Mouse (Mus musculus): ENCODE measurements around the gene Il9r. TPM values are rescaled to one million over a fixed set of nuclear protein-coding genes. Genes with fewer than 3 reads are reported as not detected.

Il9r gene
- total and polyA plus RNA-seq, 2 experiments from 2014 or later, result not detected

DNA sequence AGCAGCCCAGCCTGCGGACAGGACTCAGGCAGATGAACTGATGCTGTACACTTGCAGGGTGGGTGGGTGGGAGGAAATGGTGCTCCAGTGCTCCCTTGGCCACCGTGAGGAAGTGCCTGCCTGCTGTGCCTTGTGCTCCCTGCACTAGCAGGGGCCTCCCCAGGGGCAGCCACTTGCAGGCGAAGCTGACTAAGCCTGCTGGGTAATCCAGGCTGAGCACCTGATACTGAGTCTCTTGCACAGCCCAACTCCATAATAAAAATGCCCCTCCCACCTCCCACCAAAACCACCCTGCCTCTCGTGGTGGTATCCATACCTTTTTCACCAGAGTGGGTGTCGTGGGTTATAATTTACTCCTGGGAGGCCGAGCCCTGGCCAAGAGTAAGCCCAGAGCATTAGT, 849 bp downstream of the Il9r start:
- WGBS, result 45% methylated on average over 6 of the region's 6 CpGs
- Histone ChIP-seq H3K4me1 (ENCODE audit: insufficient read depth, low read length) (no peaks in the 10 kb centered on the region), H3K27me3 (ENCODE audit: insufficient read depth, low read length) (no peaks in the 10 kb centered on the region), H3K9me3 (ENCODE audit: low read length) (no peaks in the 10 kb centered on the region), H3K9ac (replicated peaks; ENCODE audit: low read length) (no peak overlapping the region), H3K4me2 (ENCODE audit: low read depth, low read length) (no peak overlapping the region), H3K27ac (no peak overlapping the region), H3K36me3 (ENCODE audit: insufficient read depth, low read length) (no peaks in the 10 kb centered on the region), H3K4me3 (ENCODE audit: low read length) (no peak overlapping the region)
- TF ChIP-seq CTCF (IDR thresholded peaks at IDR 0.05; ENCODE audit: low read depth), result no peak
- ATAC-seq (no peak), DNase-seq (ENCODE audit: low spot score) (no peak)

DNA sequence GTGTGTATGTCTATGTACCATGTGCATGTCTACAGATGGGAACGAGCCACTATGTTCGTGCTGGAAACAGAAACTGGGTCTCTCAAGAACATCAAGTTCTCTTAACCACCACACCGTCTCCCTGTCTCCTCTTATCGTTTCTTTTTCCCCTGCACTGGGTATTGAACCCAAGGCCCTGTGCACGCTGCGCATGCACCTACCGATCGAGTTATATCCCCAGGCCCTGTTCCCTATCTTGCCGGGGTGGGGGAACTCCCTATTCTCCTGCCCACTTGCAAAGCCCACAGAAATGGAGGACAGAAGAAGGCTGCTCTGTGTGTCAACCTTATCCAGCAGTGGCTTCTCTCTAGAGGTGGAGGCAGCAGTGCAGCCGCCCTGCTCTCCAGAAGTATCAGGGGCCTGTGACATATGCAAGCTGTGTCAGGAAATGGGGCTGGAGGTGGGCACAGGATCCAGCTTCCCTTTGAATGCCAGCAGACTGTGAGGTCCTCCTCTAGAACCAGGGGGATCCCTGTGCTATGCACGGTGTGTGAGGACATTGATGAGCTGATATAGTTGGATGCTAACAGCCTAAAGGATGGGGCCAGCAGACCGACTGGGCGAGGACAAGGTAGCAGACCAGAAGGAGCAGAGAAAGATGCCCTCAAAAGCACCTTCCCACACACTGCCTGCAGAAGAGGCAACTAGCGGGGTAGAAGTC, 1.7 kb downstream of the Il9r start:
- WGBS, result 77% methylated on average over 14 of the region's 14 CpGs
- TF ChIP-seq CTCF (IDR thresholded peaks at IDR 0.05; ENCODE audit: low read depth), result no peak

DNA sequence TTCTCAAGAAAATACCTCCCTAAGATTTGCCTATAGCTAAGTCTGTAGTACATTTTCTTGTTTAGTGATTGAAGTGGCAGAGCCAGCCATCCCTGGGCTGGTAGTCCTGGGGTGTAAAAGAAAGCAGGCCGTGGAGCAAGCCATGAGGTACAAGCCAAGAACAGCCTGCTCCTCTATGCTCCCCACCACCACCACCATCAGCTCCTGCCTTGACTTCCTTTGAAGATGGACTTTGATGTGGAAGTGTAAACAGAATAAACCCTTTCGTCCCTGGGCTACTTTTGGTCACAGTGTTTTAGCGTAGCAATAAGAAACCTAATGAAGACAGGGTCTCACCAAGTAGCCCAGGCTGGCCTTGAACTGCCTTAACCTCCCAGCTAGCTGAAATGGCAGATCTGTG, 2.3 kb downstream of the Il9r start:
- no peak overlapping the region for H3K9ac ChIP-seq (replicated peaks; ENCODE audit: low read length)
- 68% methylated on average over 3 of the region's 3 CpGs for WGBS
- H3K4me2 ChIP-seq (ENCODE audit: low read depth, low read length), result no peak overlapping the region
- no peaks in the 10 kb centered on the region for H3K9me3 ChIP-seq (ENCODE audit: low read length)
- no peak for TF ChIP-seq CTCF (IDR thresholded peaks at IDR 0.05; ENCODE audit: low read depth)
- no peaks in the 10 kb centered on the region for H3K36me3 ChIP-seq (ENCODE audit: insufficient read depth, low read length)
- H3K4me3 ChIP-seq (ENCODE audit: low read length), result no peak overlapping the region
- DNase-seq (ENCODE audit: low spot score) (no peak), ATAC-seq (no peak)
- H3K27me3 ChIP-seq (ENCODE audit: insufficient read depth, low read length), result no peaks in the 10 kb centered on the region
- no peaks in the 10 kb centered on the region for H3K4me1 ChIP-seq (ENCODE audit: insufficient read depth, low read length)
- H3K27ac ChIP-seq, result no peak overlapping the region

More for the DNA sequence above, 1.7 kb downstream of the Il9r start:
- no peak overlapping the region for H3K4me2 ChIP-seq (ENCODE audit: low read depth, low read length)
- H3K27ac ChIP-seq, result no peak overlapping the region
- H3K27me3 ChIP-seq (ENCODE audit: insufficient read depth, low read length), result no peaks in the 10 kb centered on the region
- H3K9me3 ChIP-seq (ENCODE audit: low read length), result no peaks in the 10 kb centered on the region
- no peaks in the 10 kb centered on the region for H3K4me1 ChIP-seq (ENCODE audit: insufficient read depth, low read length)
- H3K4me3 ChIP-seq (ENCODE audit: low read length), result no peak overlapping the region
- no peak for DNase-seq (ENCODE audit: low spot score)
- H3K9ac ChIP-seq (replicated peaks; ENCODE audit: low read length), result no peak overlapping the region
- H3K36me3 ChIP-seq (ENCODE audit: insufficient read depth, low read length), result no peaks in the 10 kb centered on the region
- no peak for ATAC-seq

DNA sequence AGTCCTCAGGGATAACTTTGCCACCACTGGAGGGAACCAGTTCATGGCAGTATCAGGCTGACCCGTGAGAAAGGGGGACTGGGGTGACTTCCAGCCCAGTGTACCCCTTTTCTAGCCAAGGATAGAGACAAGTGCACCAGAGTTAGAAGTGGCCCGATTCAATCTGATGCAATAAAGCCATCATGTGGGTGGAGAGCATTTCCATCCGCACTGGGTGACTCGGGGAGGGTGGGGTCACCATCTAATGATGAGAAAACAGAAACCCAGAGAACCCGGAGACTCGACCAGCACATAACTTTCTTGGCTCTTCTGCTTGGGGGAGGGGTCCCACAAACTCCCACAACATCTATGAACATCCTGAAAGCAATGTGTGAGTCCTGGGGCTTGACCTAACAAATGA, 3.4 kb downstream of the Il9r start:
- H3K4me1 ChIP-seq (ENCODE audit: insufficient read depth, low read length), result no peaks in the 10 kb centered on the region
- H3K27me3 ChIP-seq (ENCODE audit: insufficient read depth, low read length), result no peaks in the 10 kb centered on the region
- WGBS, result 80% methylated on average over 6 of the region's 6 CpGs
- TF ChIP-seq CTCF (IDR thresholded peaks at IDR 0.05; ENCODE audit: low read depth), result no peak
- no peak overlapping the region for H3K4me2 ChIP-seq (ENCODE audit: low read depth, low read length)
- H3K4me3 ChIP-seq (ENCODE audit: low read length), result no peak overlapping the region
- no peak overlapping the region for H3K9ac ChIP-seq (replicated peaks; ENCODE audit: low read length)
- H3K36me3 ChIP-seq (ENCODE audit: insufficient read depth, low read length), result no peaks in the 10 kb centered on the region
- DNase-seq (ENCODE audit: low spot score), result no peak
- H3K27ac ChIP-seq, result no peak overlapping the region
- no peaks in the 10 kb centered on the region for H3K9me3 ChIP-seq (ENCODE audit: low read length)
- no peak for ATAC-seq

DNA sequence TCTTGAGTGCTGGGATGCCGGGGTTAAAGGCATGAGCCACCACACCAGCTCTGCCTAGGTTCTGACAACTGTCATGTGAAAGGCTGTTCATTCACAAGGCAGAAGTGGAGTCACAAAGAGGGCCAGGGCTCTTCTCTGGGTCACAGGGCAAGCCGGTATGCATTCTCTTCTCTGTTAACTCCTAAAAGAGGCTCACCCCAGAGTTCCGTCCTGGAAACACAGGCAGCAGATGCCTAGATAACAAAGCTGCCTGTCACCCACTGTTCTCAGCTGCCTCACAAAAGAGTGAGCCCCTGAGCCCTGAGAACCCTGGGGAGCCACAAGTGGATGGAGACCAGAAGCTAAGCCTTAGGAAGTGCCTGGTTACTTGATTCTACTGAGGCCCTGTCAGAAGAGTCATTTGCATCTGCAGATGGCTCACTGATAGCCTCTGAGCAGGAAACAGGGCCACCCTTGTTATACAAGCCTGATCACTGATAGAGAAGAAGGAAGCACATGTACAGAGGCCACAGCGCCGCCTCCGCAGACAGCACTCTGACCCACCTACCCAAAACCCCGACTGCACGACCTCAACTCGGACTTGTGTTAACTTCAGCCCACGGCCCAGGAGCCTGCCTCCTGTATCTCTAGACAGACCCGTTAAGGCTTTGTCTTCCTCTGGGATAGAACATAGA, 4.1 kb downstream of the Il9r start:
- no peaks in the 10 kb centered on the region for H3K27me3 ChIP-seq (ENCODE audit: insufficient read depth, low read length)
- no peaks in the 10 kb centered on the region for H3K9me3 ChIP-seq (ENCODE audit: low read length)
- ATAC-seq (no peak), DNase-seq (ENCODE audit: low spot score) (no peak)
- TF ChIP-seq CTCF (IDR thresholded peaks at IDR 0.05; ENCODE audit: low read depth), result no peak
- 26% methylated on average over 11 of the region's 11 CpGs for WGBS
- H3K9ac ChIP-seq (replicated peaks; ENCODE audit: low read length), result no peak overlapping the region
- H3K4me2 ChIP-seq (ENCODE audit: low read depth, low read length), result no peak overlapping the region
- no peak overlapping the region for H3K4me3 ChIP-seq (ENCODE audit: low read length)
- no peaks in the 10 kb centered on the region for H3K4me1 ChIP-seq (ENCODE audit: insufficient read depth, low read length)
- no peak overlapping the region for H3K27ac ChIP-seq
- H3K36me3 ChIP-seq (ENCODE audit: insufficient read depth, low read length), result no peaks in the 10 kb centered on the region

DNA sequence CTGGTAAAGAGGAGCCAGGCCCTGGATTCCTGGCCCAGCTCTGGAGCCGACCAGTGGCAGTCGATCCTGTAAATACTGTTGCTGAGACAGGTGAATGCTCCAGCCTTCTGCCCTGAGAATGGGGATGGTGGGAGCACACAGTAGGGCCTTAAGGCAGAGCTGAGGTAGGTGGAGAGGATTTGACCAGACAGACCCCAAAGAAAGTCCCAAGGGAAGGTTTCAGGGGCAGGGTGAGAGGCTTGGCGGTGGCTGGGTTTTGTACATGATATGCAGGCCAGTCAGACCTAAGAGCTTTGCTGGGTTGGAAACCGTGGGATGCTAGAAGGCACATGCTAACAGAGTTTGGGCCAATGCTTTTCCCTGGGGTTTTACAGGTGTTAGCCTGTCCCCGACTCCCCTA, 5.5 kb downstream of the Il9r start:
- 91% methylated on average over 5 of the region's 5 CpGs for WGBS
- ATAC-seq (no peak), DNase-seq (ENCODE audit: low spot score) (no peak)
- H3K36me3 ChIP-seq (ENCODE audit: insufficient read depth, low read length), result no peaks in the 10 kb centered on the region
- no peaks in the 10 kb centered on the region for H3K9me3 ChIP-seq (ENCODE audit: low read length)
- H3K4me1 ChIP-seq (ENCODE audit: insufficient read depth, low read length), result 0 out of 2 replicates have a peak, but pooled peaks cover 4% of the 10 kb centered on the region
- no peak overlapping the region for H3K4me3 ChIP-seq (ENCODE audit: low read length)
- no peak for TF ChIP-seq CTCF (IDR thresholded peaks at IDR 0.05; ENCODE audit: low read depth)
- no peak overlapping the region for H3K4me2 ChIP-seq (ENCODE audit: low read depth, low read length)
- no peak overlapping the region for H3K9ac ChIP-seq (replicated peaks; ENCODE audit: low read length)
- H3K27me3 ChIP-seq (ENCODE audit: insufficient read depth, low read length), result no peaks in the 10 kb centered on the region
- no peak overlapping the region for H3K27ac ChIP-seq

DNA sequence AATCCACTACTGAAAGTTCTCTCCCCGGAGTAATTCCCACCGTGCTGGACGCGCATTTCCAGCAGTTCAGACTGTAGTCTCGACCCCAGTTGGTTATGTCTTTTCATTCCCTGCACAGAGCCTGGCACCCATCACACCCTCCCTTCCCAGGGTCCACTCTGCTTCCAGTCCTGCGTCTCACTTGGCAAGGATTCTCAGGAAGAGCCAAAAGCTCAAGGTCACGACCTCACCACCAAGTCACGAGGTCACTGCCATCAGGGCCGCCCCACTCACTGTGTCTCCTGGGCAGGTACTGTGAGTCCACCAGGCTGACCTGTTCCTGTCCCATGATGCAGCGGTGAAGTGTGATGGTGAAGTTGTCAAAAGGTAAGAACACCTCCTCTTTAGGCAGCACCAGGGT, 6.0 kb downstream of the Il9r start:
- ATAC-seq (no peak), DNase-seq (ENCODE audit: low spot score) (no peak)
- no peak overlapping the region for H3K4me2 ChIP-seq (ENCODE audit: low read depth, low read length)
- H3K4me3 ChIP-seq (ENCODE audit: low read length), result no peak overlapping the region
- 84% methylated on average over 10 of the region's 10 CpGs for WGBS
- no peaks in the 10 kb centered on the region for H3K27me3 ChIP-seq (ENCODE audit: insufficient read depth, low read length)
- H3K9me3 ChIP-seq (ENCODE audit: low read length), result no peaks in the 10 kb centered on the region
- no peak for TF ChIP-seq CTCF (IDR thresholded peaks at IDR 0.05; ENCODE audit: low read depth)
- no peak overlapping the region for H3K9ac ChIP-seq (replicated peaks; ENCODE audit: low read length)
- 0 out of 2 replicates have a peak, but pooled peaks cover 4% of the 10 kb centered on the region for H3K4me1 ChIP-seq (ENCODE audit: insufficient read depth, low read length)
- H3K27ac ChIP-seq, result no peak overlapping the region
- no peaks in the 10 kb centered on the region for H3K36me3 ChIP-seq (ENCODE audit: insufficient read depth, low read length)
